Mouse (Mus musculus): ENCODE results near the gene Etv2. TPM values are rescaled to one million over a fixed set of nuclear protein-coding genes. Genes with fewer than 3 reads are reported as not detected.
A peak's percentile ranks its signal among the peaks of the same experiment; 100 is the strongest.

The Etv2 gene
- not detected in 2 replicates for polyA plus RNA-seq (2015; fragmentation: Nextera tagmentation; extraction: Ambion mirVana)

GRCm38 (mm10) chr7:30635752-30636151 lies at the start of gene Etv2:
TSS of gene Etv2 (minus strand) at chr7:30635852.
- Histone ChIP-seq H3K27ac (ENCODE audit: low read length) (no peak within 1 kb of the TSS), H3K4me3 (ENCODE audit: low read length) (no peak within 1 kb of the TSS; the same call in 1 of the 2 replicates), H3K36me3 (ENCODE audit: control insufficient read depth, insufficient read depth) (peaks cover 7% of the 10 kb centered on the region), H3K9me3 (replicated peaks; ENCODE audit: control insufficient read depth, low read length) (no peaks in the 10 kb centered on the region), H3K9ac (ENCODE audit: low read length) (no peak within 1 kb of the TSS), H3K4me1 (ENCODE audit: control insufficient read depth, insufficient read depth, low read length) (peaks cover 6% of the 10 kb centered on the region; the same call in 1 of the 2 replicates), H3K27me3 (ENCODE audit: control insufficient read depth, insufficient read depth, low read length) (peaks cover 45% of the 10 kb centered on the region), H3K4me2 (ENCODE audit: low read depth, low read length) (peak within 1 kb of the TSS; percentile 5; the same call in 1 of the 2 replicates)
- WGBS: 5% methylated on average over 5 of the region's 5 CpGs
- ATAC-seq (replicated peaks; ENCODE audit: extremely low read depth, insufficient read depth, low FRiP score): no peak

GRCm38 (mm10) chr7:30683425-30683824 lies 47.8 kb upstream of the Etv2 start:
- Histone ChIP-seq H3K4me3 (ENCODE audit: low read length) (no peak overlapping the region), H3K27me3 (ENCODE audit: control insufficient read depth, insufficient read depth, low read length) (0 out of 2 replicates have a peak, but pooled peaks cover 2% of the 10 kb centered on the region), H3K4me1 (ENCODE audit: control insufficient read depth, insufficient read depth, low read length) (0 out of 2 replicates have a peak, but pooled peaks cover 6% of the 10 kb centered on the region), H3K4me2 (ENCODE audit: low read depth, low read length) (no peak overlapping the region), H3K27ac (ENCODE audit: low read length) (no peak overlapping the region), H3K36me3 (ENCODE audit: control insufficient read depth, insufficient read depth) (no peaks in the 10 kb centered on the region), H3K9me3 (replicated peaks; ENCODE audit: control insufficient read depth, low read length) (no peaks in the 10 kb centered on the region), H3K9ac (ENCODE audit: low read length) (no peak overlapping the region)
- WGBS: 57% methylated on average over 2 of the region's 2 CpGs
- ATAC-seq (replicated peaks; ENCODE audit: extremely low read depth, insufficient read depth, low FRiP score): no peak

GRCm38 (mm10) chr7:30681897-30682296 lies 46.2 kb upstream of the Etv2 start:
- no peak overlapping the region for H3K27ac ChIP-seq (ENCODE audit: low read length)
- ATAC-seq (replicated peaks; ENCODE audit: extremely low read depth, insufficient read depth, low FRiP score): no peak
- 0 out of 2 replicates have a peak, but pooled peaks cover 6% of the 10 kb centered on the region for H3K4me1 ChIP-seq (ENCODE audit: control insufficient read depth, insufficient read depth, low read length)
- 40% methylated on average over 5 of the region's 5 CpGs for WGBS
- H3K36me3 ChIP-seq (ENCODE audit: control insufficient read depth, insufficient read depth): no peaks in the 10 kb centered on the region
- H3K4me2 ChIP-seq (ENCODE audit: low read depth, low read length): no peak overlapping the region
- H3K4me3 ChIP-seq (ENCODE audit: low read length): no peak overlapping the region
- H3K9ac ChIP-seq (ENCODE audit: low read length): no peak overlapping the region
- H3K9me3 ChIP-seq (replicated peaks; ENCODE audit: control insufficient read depth, low read length): 0 out of 2 replicates have a peak, but pooled peaks cover 2% of the 10 kb centered on the region
- no peaks in the 10 kb centered on the region for H3K27me3 ChIP-seq (ENCODE audit: control insufficient read depth, insufficient read depth, low read length)

- H3K4me2 ChIP-seq (ENCODE audit: low read depth, low read length): no peak overlapping the region
- WGBS: 42% methylated on average over 5 of the region's 5 CpGs
- no peaks in the 10 kb centered on the region for H3K36me3 ChIP-seq (ENCODE audit: control insufficient read depth, insufficient read depth)
- H3K9me3 ChIP-seq (replicated peaks; ENCODE audit: control insufficient read depth, low read length): 0 out of 2 replicates have a peak, but pooled peaks cover 4% of the 10 kb centered on the region
- ATAC-seq (replicated peaks; ENCODE audit: extremely low read depth, insufficient read depth, low FRiP score): peak; percentile 70
- H3K27me3 ChIP-seq (ENCODE audit: control insufficient read depth, insufficient read depth, low read length): no peaks in the 10 kb centered on the region
- no peak overlapping the region for H3K4me3 ChIP-seq (ENCODE audit: low read length)
- H3K27ac ChIP-seq (ENCODE audit: low read length): no peak overlapping the region
- H3K9ac ChIP-seq (ENCODE audit: low read length): no peak overlapping the region
- H3K4me1 ChIP-seq (ENCODE audit: control insufficient read depth, insufficient read depth, low read length): 0 out of 2 replicates have a peak, but pooled peaks cover 6% of the 10 kb centered on the region
These were observed 42.8 kb upstream of the Etv2 start for GRCm38 (mm10) chr7:30678263-30678975.

GRCm38 (mm10) chr7:30671480-30671879 lies 35.8 kb upstream of the Etv2 start, which contains the start of gene Pmis2:
TSS of gene Pmis2 (minus strand) at chr7:30671605.
- no peak for ATAC-seq (replicated peaks; ENCODE audit: extremely low read depth, insufficient read depth, low FRiP score)
- H3K27ac ChIP-seq (ENCODE audit: low read length): no peak within 1 kb of the TSS
- H3K4me3 ChIP-seq (ENCODE audit: low read length): no peak within 1 kb of the TSS
- no peaks in the 10 kb centered on the region for H3K27me3 ChIP-seq (ENCODE audit: control insufficient read depth, insufficient read depth, low read length)
- no peak within 1 kb of the TSS for H3K4me2 ChIP-seq (ENCODE audit: low read depth, low read length)
- H3K9me3 ChIP-seq (replicated peaks; ENCODE audit: control insufficient read depth, low read length): no peaks in the 10 kb centered on the region
- WGBS: 63% methylated on average over 9 of the region's 9 CpGs
- no peaks in the 10 kb centered on the region for H3K4me1 ChIP-seq (ENCODE audit: control insufficient read depth, insufficient read depth, low read length)
- H3K9ac ChIP-seq (ENCODE audit: low read length): no peak within 1 kb of the TSS
- H3K36me3 ChIP-seq (ENCODE audit: control insufficient read depth, insufficient read depth): no peaks in the 10 kb centered on the region

- no peak overlapping the region for H3K4me2 ChIP-seq (ENCODE audit: low read depth, low read length)
- no peak overlapping the region for H3K4me3 ChIP-seq (ENCODE audit: low read length)
- 36% methylated on average over 3 of the region's 3 CpGs for WGBS
- H3K9me3 ChIP-seq (replicated peaks; ENCODE audit: control insufficient read depth, low read length): no peaks in the 10 kb centered on the region
- ATAC-seq (replicated peaks; ENCODE audit: extremely low read depth, insufficient read depth, low FRiP score): no peak
- no peak overlapping the region for H3K9ac ChIP-seq (ENCODE audit: low read length)
- H3K27ac ChIP-seq (ENCODE audit: low read length): no peak overlapping the region
- H3K27me3 ChIP-seq (ENCODE audit: control insufficient read depth, insufficient read depth, low read length): no peaks in the 10 kb centered on the region; the same call in 1 of the 2 replicates
- peaks cover 8% of the 10 kb centered on the region; the same call in 1 of the 2 replicates for H3K4me1 ChIP-seq (ENCODE audit: control insufficient read depth, insufficient read depth, low read length)
- no peaks in the 10 kb centered on the region for H3K36me3 ChIP-seq (ENCODE audit: control insufficient read depth, insufficient read depth)
These were observed 33.6 kb upstream of the Etv2 start for GRCm38 (mm10) chr7:30669229-30669628.

GRCm38 (mm10) chr7:30665321-30665720 lies 29.7 kb upstream of the Etv2 start:
- no peak overlapping the region for H3K27ac ChIP-seq (ENCODE audit: low read length)
- no peaks in the 10 kb centered on the region; the same call in 1 of the 2 replicates for H3K27me3 ChIP-seq (ENCODE audit: control insufficient read depth, insufficient read depth, low read length)
- H3K4me1 ChIP-seq (ENCODE audit: control insufficient read depth, insufficient read depth, low read length): peaks cover 9% of the 10 kb centered on the region; the same call in 1 of the 2 replicates
- no peaks in the 10 kb centered on the region for H3K9me3 ChIP-seq (replicated peaks; ENCODE audit: control insufficient read depth, low read length)
- peak overlapping the region; percentile 96 for H3K4me2 ChIP-seq (ENCODE audit: low read depth, low read length)
- peaks cover 11% of the 10 kb centered on the region for H3K36me3 ChIP-seq (ENCODE audit: control insufficient read depth, insufficient read depth)
- 5% methylated on average over 11 of the region's 11 CpGs for WGBS
- ATAC-seq (replicated peaks; ENCODE audit: extremely low read depth, insufficient read depth, low FRiP score): peak; percentile 47; the same call in 1 of the 2 replicates
- peak overlapping the region; percentile 67 for H3K4me3 ChIP-seq (ENCODE audit: low read length)
- peak overlapping the region; percentile 77 for H3K9ac ChIP-seq (ENCODE audit: low read length)

- WGBS: under 1% methylated on average over 34 of the region's 34 CpGs
- peak; percentile 90 for ATAC-seq (replicated peaks; ENCODE audit: extremely low read depth, insufficient read depth, low FRiP score)
- no peaks in the 10 kb centered on the region; the same call in 1 of the 2 replicates for H3K27me3 ChIP-seq (ENCODE audit: control insufficient read depth, insufficient read depth, low read length)
These were observed 29.0 kb upstream of the Etv2 start, which contains the start of gene Haus5 for GRCm38 (mm10) chr7:30664529-30665200. TSS of gene Haus5 (minus strand) at chr7:30664994.

More at GRCm38 (mm10) chr7:30664529-30665200, 29.0 kb upstream of the Etv2 start, which contains the start of gene Haus5:
- peak within 1 kb of the TSS; percentile 31; the same call in 1 of the 2 replicates for H3K27ac ChIP-seq (ENCODE audit: low read length)
- H3K36me3 ChIP-seq (ENCODE audit: control insufficient read depth, insufficient read depth): peaks cover 11% of the 10 kb centered on the region
- H3K9me3 ChIP-seq (replicated peaks; ENCODE audit: control insufficient read depth, low read length): no peaks in the 10 kb centered on the region
- H3K4me2 ChIP-seq (ENCODE audit: low read depth, low read length): peak within 1 kb of the TSS; percentile 96
- H3K4me3 ChIP-seq (ENCODE audit: low read length): peak within 1 kb of the TSS; percentile 67
- peak within 1 kb of the TSS; percentile 77 for H3K9ac ChIP-seq (ENCODE audit: low read length)
- H3K4me1 ChIP-seq (ENCODE audit: control insufficient read depth, insufficient read depth, low read length): peaks cover 9% of the 10 kb centered on the region; the same call in 1 of the 2 replicates

Measured in heart, embryonic 16.5 days (tissue).